Mouse (Mus musculus) MEL (cell line): Measurements from ENCODE around the gene Gm20425. TPM values are rescaled to one million over a fixed set of nuclear protein-coding genes. Genes with fewer than 3 reads are reported as not detected.

Experiments
- DNase-seq: peaks from one replicate; pipeline ENCODE4 v3.0.0; 2011; ENCODE audit warnings: low read depth, low spot score
- H3K27ac ChIP-seq: 2 replicates; pipeline ENCODE4 v1.5.1; 2012; ENCODE audit warnings: low read depth, mild to moderate bottlenecking, control low read depth, low read length, moderate library complexity; ENCODE audit not compliant: control insufficient read depth
- H3K27me3 ChIP-seq, 2 experiments: fragments of 150-350 bp in 1 of 2; sonication (generic) in 1 of 2; 2 replicates each; pipeline ENCODE4 v1.6.1; 2012; ENCODE audit warnings: low read length in 2 of 2, mild to moderate bottlenecking in 2 of 2, improper control_type of control experiment in 1 of 2, moderate library complexity in 1 of 2; ENCODE audit not compliant: insufficient read depth in 2 of 2, control insufficient read depth in 1 of 2
- H3K36me3 ChIP-seq, 2 experiments: 2 replicates each; pipeline ENCODE4 v1.6.1; 2012 to 2014; ENCODE audit warnings: low read length in 2 of 2, improper control_type of control experiment in 1 of 2, inconsistent platforms in 1 of 2, mild to moderate bottlenecking in 1 of 2; ENCODE audit not compliant: insufficient read depth in 2 of 2, control insufficient read depth in 1 of 2
- H3K4me1 ChIP-seq, 2 experiments: fragments of 150-350 bp in 1 of 2; sonication (generic) in 1 of 2; 2 replicates each; pipeline ENCODE4 v1.6.1; 2012; ENCODE audit warnings: low read length in 2 of 2, improper control_type of control experiment in 1 of 2, mild to moderate bottlenecking in 1 of 2; ENCODE audit not compliant: insufficient read depth in 2 of 2, control insufficient read depth in 1 of 2
- H3K4me3 ChIP-seq, 2 experiments: fragments of 150-350 bp in 1 of 2; sonication (generic) in 1 of 2; 2 replicates each; pipeline ENCODE4 v1.5.1; 2012; ENCODE audit warnings: low read depth in 2 of 2, low read length in 2 of 2, mild to moderate bottlenecking in 2 of 2, moderate library complexity in 2 of 2, control low read depth in 1 of 2, improper control_type of control experiment in 1 of 2; ENCODE audit not compliant: control insufficient read depth in 1 of 2, insufficient read depth in 1 of 2
- H3K79me2 ChIP-seq: 2 replicates; pipeline ENCODE4 v1.6.1; 2012; ENCODE audit warnings: mild to moderate bottlenecking, low read length, moderate library complexity; ENCODE audit not compliant: control insufficient read depth, poor library complexity, insufficient read depth
- H3K9ac ChIP-seq: 2 replicates; pipeline ENCODE4 v1.6.1; 2012; ENCODE audit warnings: low read depth, mild to moderate bottlenecking, control low read depth, low read length, moderate library complexity; ENCODE audit not compliant: control insufficient read depth, poor library complexity, severe bottlenecking
- H3K9me3 ChIP-seq: fragments of 150-350 bp; sonication (generic); replicated peaks from 2 replicates; pipeline ENCODE4 v1.6.1; 2012; ENCODE audit warnings: mild to moderate bottlenecking, low read length, improper control_type of control experiment, moderate library complexity; ENCODE audit not compliant: insufficient read depth
- CHD1 ChIP-seq: IDR thresholded peaks from 2 replicates; pipeline ENCODE4 v1.6.1; 2012; ENCODE audit warnings: low read depth, mild to moderate bottlenecking, inconsistent platforms, low read length, improper control_type of control experiment
- CHD2 ChIP-seq: IDR thresholded peaks from 2 replicates; pipeline ENCODE4 v1.6.1; 2011; ENCODE audit warnings: low read length, improper control_type of control experiment
- CTCF ChIP-seq, 3 experiments: IDR thresholded peaks in 2 of 3; conservative IDR thresholded peaks in 1 of 3; 2 replicates each; pipeline ENCODE4 v1.5.1; 2011 to 2012; ENCODE audit warnings: low read length in 3 of 3, low read depth in 2 of 3, mild to moderate bottlenecking in 2 of 3, improper control_type of control experiment in 1 of 3, inconsistent platforms in 1 of 3, mixed read lengths in 1 of 3, moderate library complexity in 1 of 3; ENCODE audit not compliant: control insufficient read depth in 1 of 3, insufficient read depth in 1 of 3, poor library complexity in 1 of 3, severe bottlenecking in 1 of 3
- E2F4 ChIP-seq: IDR thresholded peaks from 2 replicates; pipeline ENCODE4 v1.6.1; 2011; ENCODE audit warnings: low read depth, low read length, improper control_type of control experiment, borderline replicate concordance
- ETS1 ChIP-seq: IDR thresholded peaks from 2 replicates; pipeline ENCODE4 v1.6.1; 2012; ENCODE audit warnings: low read depth, mild to moderate bottlenecking, inconsistent platforms, low read length, improper control_type of control experiment, moderate library complexity
- GABPA ChIP-seq: IDR thresholded peaks from 2 replicates; pipeline ENCODE4 v1.6.1; 2012; ENCODE audit warnings: low read depth, mild to moderate bottlenecking, inconsistent platforms, low read length, improper control_type of control experiment, moderate library complexity
- GATA1 ChIP-seq: IDR thresholded peaks from 2 replicates; pipeline ENCODE4 v1.6.1; 2011; ENCODE audit warnings: low read depth, low read length, improper control_type of control experiment
- HCFC1 ChIP-seq: IDR thresholded peaks from 2 replicates; pipeline ENCODE4 v1.6.1; 2012; ENCODE audit warnings: low read depth, mild to moderate bottlenecking, inconsistent platforms, low read length, improper control_type of control experiment, moderate library complexity
- MAFK ChIP-seq: IDR thresholded peaks from 2 replicates; pipeline ENCODE4 v1.6.1; 2011; ENCODE audit warnings: low read depth, mild to moderate bottlenecking, low read length, improper control_type of control experiment, borderline replicate concordance
- MEF2A ChIP-seq: IDR thresholded peaks from 2 replicates; pipeline ENCODE4 v1.6.1; 2014; ENCODE audit warnings: low read depth, mild to moderate bottlenecking, inconsistent platforms, low read length, improper control_type of control experiment; ENCODE audit not compliant: poor library complexity, insufficient replicate concordance, severe bottlenecking; ENCODE audit errors: extremely low read depth
- MYB ChIP-seq: IDR thresholded peaks from 2 replicates; pipeline ENCODE4 v1.6.1; 2011; ENCODE audit warnings: mild to moderate bottlenecking, low read depth, low read length, improper control_type of control experiment
- MYC ChIP-seq: IDR thresholded peaks from 2 replicates; pipeline ENCODE4 v1.6.1; 2011; ENCODE audit warnings: low read depth, mild to moderate bottlenecking, low read length, improper control_type of control experiment, moderate library complexity
- NRF1 ChIP-seq: IDR thresholded peaks from 2 replicates; pipeline ENCODE4 v1.6.1; 2014; ENCODE audit warnings: low read depth, mild to moderate bottlenecking, inconsistent platforms, low read length, improper control_type of control experiment, moderate library complexity; ENCODE audit not compliant: poor library complexity, insufficient read depth, severe bottlenecking
- POLR2A ChIP-seq, 2 experiments: IDR thresholded peaks; 2 replicates each; pipeline ENCODE4 v1.6.1; 2011 to 2012; ENCODE audit warnings: low read length in 2 of 2, mild to moderate bottlenecking in 2 of 2, control low read depth in 1 of 2, improper control_type of control experiment in 1 of 2, low read depth in 1 of 2, moderate library complexity in 1 of 2; ENCODE audit not compliant: control insufficient read depth in 1 of 2, insufficient read depth in 1 of 2, poor library complexity in 1 of 2
- POLR2AphosphoS2 ChIP-seq: IDR thresholded peaks from 2 replicates; pipeline ENCODE4 v1.6.1; 2011; ENCODE audit warnings: low read length, improper control_type of control experiment
- TAL1 ChIP-seq: IDR thresholded peaks from 2 replicates; pipeline ENCODE4 v1.6.1; 2012; ENCODE audit warnings: mild to moderate bottlenecking, inconsistent platforms, low read length, moderate library complexity, mixed read lengths
- ZC3H11A ChIP-seq: IDR thresholded peaks from 2 replicates; pipeline ENCODE4 v1.6.1; 2012; ENCODE audit warnings: low read depth, mild to moderate bottlenecking, inconsistent platforms, low read length, improper control_type of control experiment
- ZNF384 ChIP-seq: IDR thresholded peaks from 2 replicates; pipeline ENCODE4 v1.6.1; 2012; ENCODE audit warnings: low read depth, mild to moderate bottlenecking, inconsistent platforms, low read length, improper control_type of control experiment
- polyA plus RNA-seq, 2 experiments: library from polyadenylated mRNA; stranded (reverse) in 1 of 2; unstranded in 1 of 2; fragments of >175 nt in 1 of 2; fragments of >200 nt in 1 of 2; gene quantifications; 2 replicates each; pipeline versions ENCODE4 v1.2.1 to v1.2.4; 2012; ENCODE audit warnings: low replicate concordance in 2 of 2, low read depth in 1 of 2; ENCODE audit not compliant: insufficient read length in 2 of 2, insufficient read depth in 1 of 2, missing spikeins in 1 of 2
- total RNA-seq: library from RNA; depleted of rRNA; stranded (reverse); fragments of 300-350 nt; gene quantifications from 2 replicates; pipeline ENCODE4 v1.2.3, GENCODE M21; 2012

Gm20425 gene
- total and polyA plus RNA-seq, 3 experiments, result not detected

DNA sequence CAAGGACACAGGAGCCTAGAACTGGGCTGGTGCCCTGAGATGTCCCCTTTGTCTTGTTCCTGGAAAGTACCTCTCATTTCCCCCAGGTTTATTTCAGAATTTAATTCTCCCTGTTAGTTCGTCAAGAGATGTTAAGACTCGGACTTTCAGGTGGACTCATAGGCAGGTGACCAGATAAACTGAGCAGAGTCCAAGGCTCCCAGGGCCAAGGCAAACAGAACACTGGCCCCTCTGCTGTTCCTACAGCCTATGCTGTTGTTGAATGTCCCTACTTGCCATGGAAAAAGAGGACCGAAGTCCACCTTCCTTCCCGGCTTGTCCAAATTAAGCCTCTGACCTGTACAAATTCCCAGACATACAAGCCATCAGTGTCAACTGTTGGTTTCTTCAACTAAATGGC is 13.5 kb upstream of the Gm20425 start:
- Histone ChIP-seq H3K36me3 (no peaks in the 10 kb centered on the region), H3K4me1 (no peaks in the 10 kb centered on the region), H3K4me3 (no peak overlapping the region), H3K9ac (no peak overlapping the region), H3K79me2 (no peaks in the 10 kb centered on the region), H3K27me3 (no peaks in the 10 kb centered on the region; a peak in 1 of 4 replicates), H3K9me3 (no peaks in the 10 kb centered on the region), H3K27ac (no peak overlapping the region)
- TF ChIP-seq POLR2A (IDR thresholded peaks at IDR 0.05; ENCODE audit: control insufficient read depth in 1 of 2, insufficient read depth in 1 of 2, low read depth in 1 of 2, low read length in 2 of 2, poor library complexity in 1 of 2) (no peak), CHD2 (no peak), ZNF384 (no peak), MYC (no peak), CHD1 (no peak), GABPA (no peak), CTCF (IDR thresholded peaks at IDR 0.05 in 2 of 3, conservative IDR thresholded peaks at IDR 0.05 in 1 of 3; ENCODE audit: control insufficient read depth in 1 of 3, insufficient read depth in 1 of 3, low read depth in 2 of 3, low read length in 3 of 3, poor library complexity in 1 of 3, severe bottlenecking in 1 of 3) (no peak), TAL1 (no peak), HCFC1 (no peak), MAFK (no peak), POLR2AphosphoS2 (no peak), MEF2A (no peak), GATA1 (no peak), MYB (no peak), E2F4 (no peak), ETS1 (no peak), ZC3H11A (no peak)
- no peak for DNase-seq

DNA sequence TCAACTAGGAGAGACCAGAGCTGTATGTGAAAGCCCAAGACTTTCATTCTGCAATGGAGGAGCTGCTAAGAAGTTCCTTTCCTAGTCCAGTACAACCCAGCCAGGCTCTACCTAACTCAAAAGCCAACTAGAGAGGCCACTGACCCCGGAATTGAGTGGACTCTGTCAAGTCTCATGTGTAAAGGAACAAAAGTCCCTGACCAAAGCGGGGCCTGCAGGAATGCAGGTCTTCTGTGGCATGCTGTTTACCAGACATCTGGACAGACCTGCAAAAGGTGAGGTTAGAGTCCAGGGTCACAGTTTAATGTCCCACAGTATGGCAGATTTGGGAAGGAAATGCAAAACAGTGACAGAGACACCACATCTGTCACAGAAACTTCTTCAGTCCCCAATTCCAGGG is 11.1 kb upstream of the Gm20425 start:
- no peaks in the 10 kb centered on the region for H3K9me3 ChIP-seq
- H3K9ac ChIP-seq, result no peak overlapping the region
- H3K79me2 ChIP-seq, result no peaks in the 10 kb centered on the region
- no peak for TF ChIP-seq NRF1
- no peak for TF ChIP-seq MYB
- H3K27me3 ChIP-seq, result no peaks in the 10 kb centered on the region; a peak in 1 of 4 replicates
- H3K4me3 ChIP-seq, result no peak overlapping the region
- H3K36me3 ChIP-seq, result no peaks in the 10 kb centered on the region
- H3K27ac ChIP-seq, result no peak overlapping the region
- DNase-seq, result no peak
- H3K4me1 ChIP-seq, result no peaks in the 10 kb centered on the region
